Mouse (Mus musculus) embryonic facial prominence, embryonic 11.5 days (tissue): ENCODE data around the gene Gm47985. TPM values are rescaled to one million over a fixed set of nuclear protein-coding genes. Genes with fewer than 3 reads are reported as not detected.
"Not testable (repeated sequence)": the region's sequence is repeated elsewhere in the genome, so short reads cannot be mapped to it uniquely, and the experiment has no call there.

Experiments
- ATAC-seq: fragments of 200-750 bp; cut with Nextera tagmentation; replicated peaks from 2 replicates; pipeline ENCODE4 v1.8.0; 2017; ENCODE audit warnings: low read depth; ENCODE audit not compliant: insufficient number of reproducible peaks, low FRiP score, low TSS enrichment
- DNase-seq: peaks from one replicate; pipeline ENCODE4 v3.0.0-alpha.2; 2015; ENCODE audit warnings: low spot score
- H3K27ac ChIP-seq: fragments of 300-500 bp; sonication (generic); replicated peaks from 2 replicates; pipeline ENCODE4 v1.5.1; 2014; ENCODE audit warnings: mild to moderate bottlenecking, low read depth, low read length, control low read depth
- H3K27me3 ChIP-seq: fragments of 300-500 bp; sonication (generic); 2 replicates; pipeline ENCODE4 v1.6.1; 2014; ENCODE audit warnings: mild to moderate bottlenecking, low read length, moderate library complexity, mixed read lengths; ENCODE audit not compliant: control insufficient read depth, insufficient read depth
- H3K36me3 ChIP-seq: fragments of 300-500 bp; sonication (generic); replicated peaks from 2 replicates; pipeline ENCODE4 v1.6.1; 2014; ENCODE audit warnings: low read depth, mild to moderate bottlenecking, low read length, moderate library complexity, mixed read lengths; ENCODE audit not compliant: control insufficient read depth, insufficient read depth
- H3K4me1 ChIP-seq: fragments of 300-500 bp; sonication (generic); 2 replicates; pipeline ENCODE4 v1.6.1; 2014; ENCODE audit warnings: low read length, mixed read lengths; ENCODE audit not compliant: control insufficient read depth, insufficient read depth
- H3K4me2 ChIP-seq: fragments of 300-500 bp; sonication (generic); 2 replicates; pipeline ENCODE4 v1.6.1; 2014; ENCODE audit warnings: low read depth, mild to moderate bottlenecking, control low read depth, low read length, moderate library complexity
- H3K4me3 ChIP-seq: fragments of 300-500 bp; sonication (generic); 2 replicates; pipeline ENCODE4 v1.5.1; 2014; ENCODE audit warnings: low read depth, low read length, control low read depth
- H3K9ac ChIP-seq: fragments of 300-500 bp; sonication (generic); replicated peaks from 2 replicates; pipeline ENCODE4 v1.6.1; 2014; ENCODE audit warnings: mild to moderate bottlenecking, control low read depth, low read length
- H3K9me3 ChIP-seq: fragments of 300-500 bp; sonication (generic); replicated peaks from 2 replicates; pipeline ENCODE4 v1.6.1; 2016; ENCODE audit warnings: mild to moderate bottlenecking, low read length, inconsistent platforms, mixed read lengths; ENCODE audit not compliant: control insufficient read depth
- WGBS: fragments of 180-500 bp; shearing (Covaris S2); extraction: QIAGEN DNeasy Blood & Tissue Kit; methylation state at CpG from one replicate; pipeline ENCODE4 v1.1.7; 2014; 5-methylcytosine and 5-hydroxymethylcytosine counted together
- polyA plus RNA-seq: library from polyadenylated mRNA; unstranded; fragments of >200 nt; fragmentation: Nextera tagmentation; extraction: Ambion mirVana; gene quantifications from 2 replicates; pipeline ENCODE4 v1.2.1, GENCODE M21; 2014

Gm47985 gene
- polyA plus RNA-seq, 1 experiment from 2014 or later = 0.66 TPM

- not testable (repeated sequence) for H3K27ac ChIP-seq, H3K27me3 ChIP-seq, H3K4me1 ChIP-seq, H3K36me3 ChIP-seq, H3K4me2 ChIP-seq, H3K4me3 ChIP-seq, H3K9ac ChIP-seq, DNase-seq, ATAC-seq, H3K9me3 ChIP-seq
Observed at GRCm38 (mm10) chr1:151200620-151201019, 18.3 kb downstream of the Gm47985 start.

GRCm38 (mm10) chr1:151202771-151203170 lies 20.4 kb downstream of the Gm47985 start:
- H3K27me3 ChIP-seq, H3K9me3 ChIP-seq, H3K27ac ChIP-seq, H3K4me2 ChIP-seq, H3K36me3 ChIP-seq, DNase-seq, H3K9ac ChIP-seq, ATAC-seq, H3K4me1 ChIP-seq, H3K4me3 ChIP-seq: not testable (repeated sequence)
- 89% methylated on average over 3 of the region's 5 CpGs for WGBS

GRCm38 (mm10) chr1:151203818-151204217 lies 21.5 kb downstream of the Gm47985 start, which contains the start of gene 3110040M04Rik:
Gene 3110040M04Rik, plus strand, starts transcription at chr1:151204121.
- H3K4me1 ChIP-seq, H3K4me2 ChIP-seq, H3K27me3 ChIP-seq, H3K4me3 ChIP-seq, H3K9me3 ChIP-seq, H3K27ac ChIP-seq, DNase-seq, ATAC-seq, H3K9ac ChIP-seq, H3K36me3 ChIP-seq: not testable (repeated sequence)
- no CpG with 5 or more reads among the region's 6 CpGs for WGBS

GRCm38 (mm10) chr1:151208493-151208892 lies 26.2 kb downstream of the Gm47985 start:
- H3K9ac ChIP-seq, H3K4me3 ChIP-seq, H3K4me2 ChIP-seq, H3K4me1 ChIP-seq, DNase-seq, H3K27me3 ChIP-seq, H3K27ac ChIP-seq, H3K9me3 ChIP-seq, ATAC-seq, H3K36me3 ChIP-seq: not testable (repeated sequence)
- 76% methylated on average over 3 of the region's 5 CpGs for WGBS

GRCm38 (mm10) chr1:151208944-151209343 lies 26.6 kb downstream of the Gm47985 start:
- H3K9me3 ChIP-seq, H3K27me3 ChIP-seq, DNase-seq, H3K4me3 ChIP-seq, H3K36me3 ChIP-seq, H3K4me2 ChIP-seq, H3K4me1 ChIP-seq, ATAC-seq, H3K27ac ChIP-seq, H3K9ac ChIP-seq: not testable (repeated sequence)

DNA sequence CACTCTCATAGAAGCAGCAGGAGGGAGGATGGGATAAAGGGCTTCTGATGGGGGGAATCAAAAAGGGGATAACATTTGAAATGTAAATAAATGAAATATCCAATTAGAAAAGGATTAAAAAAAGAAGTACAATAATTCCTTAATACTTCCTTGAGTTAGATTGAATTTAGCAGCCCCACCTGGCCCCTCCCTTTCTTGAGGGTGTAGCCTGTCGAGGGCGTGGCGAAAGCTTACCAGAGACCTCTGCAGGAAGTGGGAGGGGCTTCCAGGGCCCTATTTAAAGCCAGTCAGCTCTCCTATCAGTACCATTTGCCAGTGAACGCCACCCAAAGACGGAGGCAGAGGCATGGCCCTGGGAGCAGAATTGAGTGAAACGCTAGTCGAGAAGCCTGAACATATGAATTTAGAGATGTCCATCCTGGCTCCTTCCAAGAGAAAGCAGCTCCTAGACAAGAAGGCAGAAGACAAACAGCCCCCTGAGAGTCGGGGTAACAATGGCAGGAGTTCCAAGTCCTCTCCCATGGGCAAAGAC lies 27.6 kb downstream of the Gm47985 start, which contains the start of gene Gm47996:
Gm47996 (plus strand) TSS at position 308 of the 532 bp plus-strand sequence.
- H3K9ac ChIP-seq, H3K9me3 ChIP-seq, ATAC-seq, H3K4me3 ChIP-seq, H3K36me3 ChIP-seq, H3K4me1 ChIP-seq, H3K4me2 ChIP-seq, DNase-seq, H3K27me3 ChIP-seq, H3K27ac ChIP-seq: not testable (repeated sequence)
- WGBS = 90% methylated on average over 4 of the region's 8 CpGs

DNA sequence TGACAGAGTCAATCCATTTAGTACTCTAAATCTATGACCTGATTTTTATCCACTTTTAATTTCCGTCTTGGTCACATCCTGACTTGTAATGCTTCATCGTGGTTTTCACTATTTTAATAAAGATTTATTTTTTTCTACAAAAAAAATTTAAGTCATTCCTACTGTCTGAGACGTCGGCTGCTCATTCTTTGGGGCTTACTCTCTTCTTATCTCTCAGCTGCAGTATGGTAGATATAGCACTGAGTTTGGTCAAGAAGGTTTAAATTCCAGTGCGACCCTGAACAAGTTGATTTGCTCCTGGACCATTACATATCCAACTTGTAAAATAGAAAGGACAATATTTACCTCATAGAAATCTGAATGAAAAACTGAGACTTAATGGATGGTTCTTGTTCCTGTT lies 29.3 kb downstream of the Gm47985 start:
- not testable (repeated sequence) for H3K4me2 ChIP-seq, H3K9ac ChIP-seq, H3K27ac ChIP-seq, H3K9me3 ChIP-seq, H3K4me3 ChIP-seq, ATAC-seq, H3K27me3 ChIP-seq, DNase-seq, H3K4me1 ChIP-seq, H3K36me3 ChIP-seq
- WGBS = 95% methylated on average over 5 of the region's 5 CpGs

- Histone ChIP-seq H3K9me3 (no peaks in the 10 kb centered on the region), H3K27ac (no peak overlapping the region), H3K4me2 (no peak overlapping the region), H3K36me3 (no peaks in the 10 kb centered on the region), H3K4me1 (no peaks in the 10 kb centered on the region), H3K27me3 (no peaks in the 10 kb centered on the region), H3K4me3 (no peak overlapping the region), H3K9ac (no peak overlapping the region)
- DNase-seq (no peak), ATAC-seq (no peak)
- WGBS = 69% methylated on average over 2 of the region's 2 CpGs
Observed at GRCm38 (mm10) chr1:151214862-151215261, 32.5 kb downstream of the Gm47985 start.
